Mouse (Mus musculus) forebrain, embryonic 11.5 days (tissue): ENCODE results near the gene Wdr62. TPM values are rescaled to one million over a fixed set of nuclear protein-coding genes. Genes with fewer than 3 reads are reported as not detected.

Experiments used
- ATAC-seq: fragments of 200-750 bp; cut with Nextera tagmentation; replicated peaks from 2 replicates; pipeline ENCODE4 v1.8.0; 2017; ENCODE audit warnings: moderate TSS enrichment; ENCODE audit not compliant: low FRiP score
- DNase-seq: peaks from one replicate; pipeline ENCODE4 v3.0.0-alpha.2; 2017; ENCODE audit warnings: low spot score
- H3K27ac ChIP-seq: fragments of 300-500 bp; sonication (generic); 2 replicates; pipeline ENCODE4 v1.5.1; 2014; ENCODE audit warnings: low read depth, low read length
- H3K27me3 ChIP-seq: fragments of 300-500 bp; sonication (generic); 2 replicates; pipeline ENCODE4 v1.6.1; 2014; ENCODE audit warnings: mild to moderate bottlenecking, low read length, mixed read lengths; ENCODE audit not compliant: control insufficient read depth, insufficient read depth
- H3K36me3 ChIP-seq: fragments of 300-500 bp; sonication (generic); 2 replicates; pipeline ENCODE4 v1.6.1; 2014; ENCODE audit warnings: mild to moderate bottlenecking, low read length, moderate library complexity, mixed read lengths; ENCODE audit not compliant: control insufficient read depth, insufficient read depth
- H3K4me1 ChIP-seq: fragments of 300-500 bp; sonication (generic); replicated peaks from 2 replicates; pipeline ENCODE4 v1.6.1; 2014; ENCODE audit warnings: low read length, mixed read lengths; ENCODE audit not compliant: control insufficient read depth, insufficient read depth
- H3K4me2 ChIP-seq: fragments of 300-500 bp; sonication (generic); 2 replicates; pipeline ENCODE4 v1.6.1; 2014; ENCODE audit warnings: low read depth, mild to moderate bottlenecking, low read length, moderate library complexity, mixed read lengths; ENCODE audit not compliant: severe bottlenecking
- H3K4me3 ChIP-seq: fragments of 300-500 bp; sonication (generic); 2 replicates; pipeline ENCODE4 v1.5.1; 2014; ENCODE audit warnings: low read depth, low read length
- H3K9ac ChIP-seq: fragments of 300-500 bp; sonication (generic); 2 replicates; pipeline ENCODE4 v1.6.1; 2014; ENCODE audit warnings: low read length
- H3K9me3 ChIP-seq: fragments of 300-500 bp; sonication (generic); 2 replicates; pipeline ENCODE4 v1.6.1; 2016; ENCODE audit warnings: low read length, mixed read lengths; ENCODE audit not compliant: control insufficient read depth
- WGBS: fragments of 180-500 bp; shearing (Covaris S2); extraction: QIAGEN DNeasy Blood & Tissue Kit; methylation state at CpG from one replicate; pipeline ENCODE4 v1.1.7; 2014; 5-methylcytosine and 5-hydroxymethylcytosine counted together
- polyA plus RNA-seq: library from polyadenylated mRNA; unstranded; fragments of >200 nt; fragmentation: Nextera tagmentation; extraction: Ambion mirVana; gene quantifications from 2 replicates; pipeline ENCODE4 v1.2.1, GENCODE M21; 2014

Gene Wdr62
- polyA plus RNA-seq, 1 experiment from 2014 or later = 21.7 TPM

GRCm38 (mm10) chr7:30322285-30322667, 42.1 kb upstream of the Wdr62 start:
- ATAC-seq = peak; percentile 99
- Histone ChIP-seq H3K36me3 (no peaks in the 10 kb centered on the region), H3K9ac (peak overlapping the region; percentile 88), H3K27ac (peak overlapping the region; percentile 53; the same call in 1 of the 2 replicates), H3K4me2 (peak overlapping the region; percentile 86), H3K4me3 (peak overlapping the region; percentile 82), H3K9me3 (no peaks in the 10 kb centered on the region; the same call in 1 of the 2 replicates), H3K4me1 (peaks cover 6% of the 10 kb centered on the region; the same call in 1 of the 2 replicates), H3K27me3 (no peaks in the 10 kb centered on the region)
- WGBS = under 1% methylated on average over 20 of the region's 20 CpGs
- peak; percentile 97 for DNase-seq

- H3K4me2 ChIP-seq = peak within 1 kb of the TSS; percentile 86
- H3K9me3 ChIP-seq = no peaks in the 10 kb centered on the region; the same call in 1 of the 2 replicates
- peak within 1 kb of the TSS; percentile 53; the same call in 1 of the 2 replicates for H3K27ac ChIP-seq
- ATAC-seq (peak; percentile 69), DNase-seq (peak; percentile 72)
- H3K9ac ChIP-seq = peak within 1 kb of the TSS; percentile 88
- under 1% methylated on average over 63 of the region's 63 CpGs for WGBS
- H3K27me3 ChIP-seq = no peaks in the 10 kb centered on the region
- H3K4me1 ChIP-seq = peaks cover 6% of the 10 kb centered on the region; the same call in 1 of the 2 replicates
- H3K36me3 ChIP-seq = no peaks in the 10 kb centered on the region
- peak within 1 kb of the TSS; percentile 82 for H3K4me3 ChIP-seq
Measured at GRCm38 (mm10) chr7:30321539-30322284, 41.5 kb upstream of the Wdr62 start, which contains the start of gene E130208F15Rik. TSS of gene E130208F15Rik (plus strand) at chr7:30321740.

- Histone ChIP-seq H3K27me3 (no peaks in the 10 kb centered on the region), H3K27ac (no peak overlapping the region), H3K4me3 (peak overlapping the region; percentile 82), H3K4me1 (peaks cover 6% of the 10 kb centered on the region; the same call in 1 of the 2 replicates), H3K36me3 (no peaks in the 10 kb centered on the region), H3K9ac (no peak overlapping the region), H3K9me3 (no peaks in the 10 kb centered on the region; the same call in 1 of the 2 replicates), H3K4me2 (peak overlapping the region; percentile 86)
- DNase-seq (no peak), ATAC-seq (no peak)
- 83% methylated on average over 2 of the region's 2 CpGs for WGBS
Measured at GRCm38 (mm10) chr7:30320946-30321345, 40.7 kb upstream of the Wdr62 start.

GRCm38 (mm10) chr7:30318142-30318541, 37.9 kb upstream of the Wdr62 start:
- H3K9me3 ChIP-seq = no peaks in the 10 kb centered on the region
- no peaks in the 10 kb centered on the region for H3K36me3 ChIP-seq
- H3K4me2 ChIP-seq = no peak overlapping the region
- DNase-seq (no peak), ATAC-seq (no peak)
- no peaks in the 10 kb centered on the region for H3K27me3 ChIP-seq
- H3K9ac ChIP-seq = no peak overlapping the region
- H3K27ac ChIP-seq = no peak overlapping the region
- WGBS = 93% methylated on average over 3 of the region's 3 CpGs
- no peak overlapping the region for H3K4me3 ChIP-seq
- peaks cover 12% of the 10 kb centered on the region for H3K4me1 ChIP-seq

GRCm38 (mm10) chr7:30315559-30316529, 35.6 kb upstream of the Wdr62 start:
- H3K9me3 ChIP-seq = no peaks in the 10 kb centered on the region
- no peak overlapping the region for H3K9ac ChIP-seq
- no peaks in the 10 kb centered on the region; the same call in 1 of the 2 replicates for H3K36me3 ChIP-seq
- no peak overlapping the region for H3K4me3 ChIP-seq
- ATAC-seq (no peak), DNase-seq (no peak)
- H3K4me1 ChIP-seq = peaks cover 6% of the 10 kb centered on the region; the same call in 1 of the 2 replicates
- H3K27me3 ChIP-seq = no peaks in the 10 kb centered on the region
- 80% methylated on average over 13 of the region's 13 CpGs for WGBS
- no peak overlapping the region for H3K27ac ChIP-seq
- no peak overlapping the region for H3K4me2 ChIP-seq

GRCm38 (mm10) chr7:30314721-30315155, 34.5 kb upstream of the Wdr62 start, which contains the start of gene Syne4:
TSS of gene Syne4 (plus strand) at chr7:30314807.
- 0 out of 2 replicates have a peak, but pooled peaks have one; percentile 55 for ATAC-seq
- Histone ChIP-seq H3K4me2 (peak within 1 kb of the TSS; percentile 43), H3K9me3 (no peaks in the 10 kb centered on the region), H3K27ac (no peak within 1 kb of the TSS), H3K36me3 (no peaks in the 10 kb centered on the region; the same call in 1 of the 2 replicates), H3K27me3 (no peaks in the 10 kb centered on the region), H3K4me1 (peaks cover 6% of the 10 kb centered on the region; the same call in 1 of the 2 replicates), H3K4me3 (peak within 1 kb of the TSS; percentile 27), H3K9ac (peak within 1 kb of the TSS; percentile 41)
- WGBS = 1% methylated on average over 9 of the region's 9 CpGs
- DNase-seq = peak; percentile 67

- H3K36me3 ChIP-seq = no peaks in the 10 kb centered on the region; the same call in 1 of the 2 replicates
- ATAC-seq = no peak
Measured at GRCm38 (mm10) chr7:30313666-30314320, 33.6 kb upstream of the Wdr62 start.

More at GRCm38 (mm10) chr7:30313666-30314320, 33.6 kb upstream of the Wdr62 start:
- H3K4me3 ChIP-seq = no peak overlapping the region
- H3K9ac ChIP-seq = no peak overlapping the region
- peaks cover 11% of the 10 kb centered on the region for H3K4me1 ChIP-seq
- DNase-seq = no peak
- WGBS = 49% methylated on average over 27 of the region's 27 CpGs
- H3K27ac ChIP-seq = no peak overlapping the region
- H3K9me3 ChIP-seq = no peaks in the 10 kb centered on the region
- H3K27me3 ChIP-seq = no peaks in the 10 kb centered on the region
- no peak overlapping the region for H3K4me2 ChIP-seq
